Mouse (Mus musculus) megakaryocyte, embryonic 14.5 days (primary cell): ENCODE results near the gene Afg3l1.

ENCODE experiments used
- FLI1 ChIP-seq: IDR thresholded peaks from 2 replicates; pipeline ENCODE4 v1.6.1; 2012; ENCODE audit warnings: low read length, inconsistent platforms, mixed read lengths
- GATA1 ChIP-seq: IDR thresholded peaks from 3 replicates; pipeline ENCODE4 v1.6.1; 2012; ENCODE audit warnings: mixed read lengths, low read length, inconsistent platforms, borderline replicate concordance

GRCm38 (mm10) chr8:123476911-123477736, 579 bp upstream of the Afg3l1 start:
- no peak for TF ChIP-seq GATA1
- TF ChIP-seq FLI1, result no peak
